In genomic region chr9:111070546-111070961, GRCm38 (mm10) we compare ENCODE assay signal across 8 mouse cellular contexts. TPM values are rescaled to one million over a fixed set of nuclear protein-coding genes. Genes with fewer than 3 reads are reported as not detected.
DNase-seq lines count a peak whose midpoint lies in the region; ATAC-seq and TF ChIP-seq lines count a peak whose summit lies in the region.

No protein-coding gene starts in this region.

- TF ChIP-seq POLR2A in cerebellum, adult 2 months (IDR thresholded peaks at IDR 0.05; ENCODE audit: borderline replicate concordance, insufficient read depth, low read length), result no peak

- ATAC-seq in erythroblast, adult 5-6 weeks (replicated peaks; ENCODE audit: low FRiP score, poor library complexity, severe bottlenecking), result peak; percentile 89
- peak; percentile 27; the same call in 1 of the 2 replicates for ATAC-seq in kidney, embryonic 16.5 days (ENCODE audit: low FRiP score, low TSS enrichment)
- no peak for ATAC-seq in stomach, postnatal 0 days (ENCODE audit: low FRiP score, low TSS enrichment)

- 0 out of 2 replicates have a peak, but pooled peaks have one; percentile 35 for TF ChIP-seq CTCF in cerebellum, adult 2 months (IDR thresholded peaks at IDR 0.05; ENCODE audit: borderline replicate concordance, insufficient read depth, low read depth, low read length)
- TF ChIP-seq CTCF in stomach, postnatal 0 days (IDR thresholded peaks at IDR 0.05; ENCODE audit: low read depth), result peak; percentile 79

- DNase-seq in cerebellum, adult 2 months, result peak in 1 of 2 experiments; percentile 11
- no peak for DNase-seq in cerebellum, adult 11-12 months
- peak; percentile 38 for DNase-seq in right cerebral cortex, postnatal 4 days
- no peak for DNase-seq in right cerebral cortex, postnatal 25 days
- peak; percentile 79 for DNase-seq in lung, postnatal 14 days
- peak; percentile 59 for DNase-seq in stomach, postnatal 0 days (ENCODE audit: low spot score)

- H3K36me3 ChIP-seq in kidney, embryonic 16.5 days (ENCODE audit: insufficient read depth, low read length), result no peaks in the 10 kb centered on the region
- no peaks in the 10 kb centered on the region for H3K36me3 ChIP-seq in stomach, postnatal 0 days (ENCODE audit: control insufficient read depth, insufficient read depth, low read length)

- no peaks in the 10 kb centered on the region for H3K27me3 ChIP-seq in cerebellum, adult 2 months (ENCODE audit: control insufficient read depth, insufficient read depth, low read length)
- no peaks in the 10 kb centered on the region for H3K27me3 ChIP-seq in kidney, embryonic 16.5 days (ENCODE audit: insufficient read depth, low read length)
- H3K27me3 ChIP-seq in stomach, postnatal 0 days (ENCODE audit: control insufficient read depth, insufficient read depth, low read length), result no peaks in the 10 kb centered on the region

- no peak overlapping the region for H3K9ac ChIP-seq in kidney, embryonic 16.5 days (replicated peaks; ENCODE audit: low read length)
- H3K9ac ChIP-seq in stomach, postnatal 0 days (ENCODE audit: low read length), result no peak overlapping the region

- no peak overlapping the region for H3K27ac ChIP-seq in cerebellum, adult 2 months (ENCODE audit: insufficient read depth, low read length)
- no peak overlapping the region for H3K27ac ChIP-seq in kidney, embryonic 16.5 days (ENCODE audit: low read length)
- no peak overlapping the region for H3K27ac ChIP-seq in stomach, postnatal 0 days (replicated peaks)

- H3K4me2 ChIP-seq in kidney, embryonic 16.5 days (replicated peaks; ENCODE audit: low read depth, low read length), result no peak overlapping the region
- H3K4me2 ChIP-seq in stomach, postnatal 0 days (replicated peaks; ENCODE audit: low read depth), result no peak overlapping the region

- peaks cover 9% of the 10 kb centered on the region for H3K9me3 ChIP-seq in kidney, embryonic 16.5 days (ENCODE audit: low read length)
- H3K9me3 ChIP-seq in stomach, postnatal 0 days (ENCODE audit: control insufficient read depth, low read length), result 0 out of 2 replicates have a peak, but pooled peaks cover 3% of the 10 kb centered on the region

- no peak overlapping the region for H3K4me3 ChIP-seq in cerebellum, adult 2 months (replicated peaks; ENCODE audit: insufficient read depth, low read depth, low read length)
- H3K4me3 ChIP-seq in kidney, embryonic 16.5 days (ENCODE audit: low read length), result no peak overlapping the region
- H3K4me3 ChIP-seq in stomach, postnatal 0 days (ENCODE audit: low read depth, low read length), result no peak overlapping the region

- no peaks in the 10 kb centered on the region; the same call in 1 of the 2 replicates for H3K4me1 ChIP-seq in cerebellum, adult 2 months (ENCODE audit: control insufficient read depth, insufficient read depth, low read length)
- 0 out of 2 replicates have a peak, but pooled peaks cover 3% of the 10 kb centered on the region for H3K4me1 ChIP-seq in kidney, embryonic 16.5 days (ENCODE audit: insufficient read depth, low read length)
- H3K4me1 ChIP-seq in stomach, postnatal 0 days (replicated peaks; ENCODE audit: control insufficient read depth, insufficient read depth), result no peaks in the 10 kb centered on the region

- no peak for TF ChIP-seq EP300 in stomach, postnatal 0 days (optimal IDR thresholded peaks at IDR 0.05)

- 40% methylated on average over 4 of the region's 4 CpGs for WGBS in cerebellum, adult 2 months
- WGBS in kidney, embryonic 16.5 days, result 29% methylated on average over 4 of the region's 4 CpGs
- 25% methylated on average over 4 of the region's 4 CpGs for WGBS in stomach, postnatal 0 days

RNA-seq across cellular contexts. Expression of gene Ccrl2, which starts 13.2 kb away (rescaled TPM):
- polyA plus RNA-seq in cerebellum, adult 2 months (2012; rRNA removed), result 1.1 and 2.2 TPM in 2 replicates
- total RNA-seq in erythroblast, adult 5-6 weeks (2015; ENCODE audit: low replicate concordance), result 32.7 and 39.5 TPM in 2 replicates
- 43.8 and 65.4 TPM in 2 replicates for total RNA-seq in erythroblast, adult 5-6 weeks (2017; ENCODE audit: low replicate concordance)
- polyA plus RNA-seq in kidney, embryonic 16.5 days (2015; fragmentation: Nextera tagmentation; extraction: Ambion mirVana), result 0.96 and 1.2 TPM in 2 replicates
- 1.8 and 2.0 TPM in 2 replicates for polyA plus RNA-seq in stomach, postnatal 0 days (2015; fragmentation: Nextera tagmentation; extraction: Ambion mirVana)

RNA-seq across cellular contexts. Expression of gene Lrrfip2, which starts 46.8 kb away (rescaled TPM):
- 62.8 and 63.1 TPM in 2 replicates for polyA plus RNA-seq in cerebellum, adult 2 months (2012; rRNA removed)
- total RNA-seq in erythroblast, adult 5-6 weeks (2015; ENCODE audit: low replicate concordance), result 5.6 and 6.5 TPM in 2 replicates
- 30.9 and 40.8 TPM in 2 replicates for total RNA-seq in erythroblast, adult 5-6 weeks (2017; ENCODE audit: low replicate concordance)
- polyA plus RNA-seq in kidney, embryonic 16.5 days (2015; fragmentation: Nextera tagmentation; extraction: Ambion mirVana), result 37.8 and 38.2 TPM in 2 replicates
- 33.2 and 34.1 TPM in 2 replicates for polyA plus RNA-seq in stomach, postnatal 0 days (2015; fragmentation: Nextera tagmentation; extraction: Ambion mirVana)

RNA-seq across cellular contexts. Expression of gene Ltf, which starts 51.5 kb away (rescaled TPM):
- 0.49 and 1.6 TPM in 2 replicates for polyA plus RNA-seq in cerebellum, adult 2 months (2012; rRNA removed)
- 948 and 1,023 TPM in 2 replicates for total RNA-seq in erythroblast, adult 5-6 weeks (2015; ENCODE audit: low replicate concordance)
- total RNA-seq in erythroblast, adult 5-6 weeks (2017; ENCODE audit: low replicate concordance), result 738 and 893 TPM in 2 replicates
- 1.8 and 3.1 TPM in 2 replicates for polyA plus RNA-seq in kidney, embryonic 16.5 days (2015; fragmentation: Nextera tagmentation; extraction: Ambion mirVana)
- 76.3 and 95.6 TPM in 2 replicates for polyA plus RNA-seq in stomach, postnatal 0 days (2015; fragmentation: Nextera tagmentation; extraction: Ambion mirVana)

Comparison
In these comparisons a context has a peak if more than half of its experiments do, and no peak if none do; other contexts are left out.
1. DNase-seq: peak in right cerebral cortex, postnatal 4 days (single experiment), lung, postnatal 14 days (single experiment) and stomach, postnatal 0 days (single experiment); none in cerebellum, adult 11-12 months (single experiment) and right cerebral cortex, postnatal 25 days (single experiment).
2. RNA of gene Ltf, which starts 51.5 kb away (polyA plus RNA-seq): 76.3 to 95.6 TPM in stomach, postnatal 0 days; 1.8 to 3.1 TPM in kidney, embryonic 16.5 days and 0.49 to 1.6 TPM in cerebellum, adult 2 months; every median in the first group is over 10 times any median in the second.